Comparison of ENCODE assay signal across 8 mouse cellular contexts in the genomic region with DNA sequence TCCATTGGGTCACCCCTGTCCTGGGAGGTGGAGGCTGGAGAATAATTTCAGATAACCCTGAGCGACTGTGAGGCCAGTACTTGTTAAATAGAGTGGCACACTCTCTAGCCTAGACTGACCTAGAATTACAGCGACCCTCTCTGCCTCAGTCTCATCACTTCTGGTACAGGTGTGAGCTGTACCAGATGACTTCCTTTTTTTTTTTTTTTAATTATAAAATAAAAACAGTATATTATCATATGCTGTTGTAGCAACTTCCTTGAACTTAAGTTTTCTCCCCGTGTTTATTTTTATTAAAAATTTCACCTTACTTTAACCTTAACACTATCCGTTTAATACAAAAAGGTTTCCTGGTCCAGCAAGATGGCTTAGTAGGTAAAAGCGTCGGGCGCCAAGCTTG. TPM values are rescaled to one million over a fixed set of nuclear protein-coding genes. Genes with fewer than 3 reads are reported as not detected.
DNase-seq lines count a peak whose midpoint lies in the region; ATAC-seq and TF ChIP-seq lines count a peak whose summit lies in the region.

No protein-coding gene starts in this region.

- no peak for TF ChIP-seq POLR2A in cortical plate, adult 2 months (IDR thresholded peaks at IDR 0.05; ENCODE audit: extremely low read depth, insufficient read depth, low read length)

- intact Hi-C loops in left cerebral cortex, postnatal 36 days (cut with DNase I) = loop anchor here (5.0 kb wide), 1 partner anchor 91 kb away; no protein-coding TSS in a partner anchor

- peak overlapping the region; percentile 99 for H3K27ac ChIP-seq in kidney, embryonic 16.5 days (ENCODE audit: low read length)
- 0 out of 2 replicates have a peak overlapping the region, but pooled peaks have one; percentile 90 for H3K27ac ChIP-seq in cortical plate, adult 2 months (ENCODE audit: insufficient read depth, low read length)
- peak overlapping the region; percentile 93 for H3K27ac ChIP-seq in hindbrain, embryonic 16.5 days (ENCODE audit: low read depth, low read length)
- H3K27ac ChIP-seq in midbrain, embryonic 16.5 days (ENCODE audit: low read length) = peak overlapping the region; percentile 91

- no peak for TF ChIP-seq CTCF in cortical plate, adult 2 months (IDR thresholded peaks at IDR 0.05; ENCODE audit: extremely low read depth, insufficient read depth, low read length)

- H3K27me3 ChIP-seq in kidney, embryonic 16.5 days (ENCODE audit: insufficient read depth, low read length) = no peaks in the 10 kb centered on the region
- no peaks in the 10 kb centered on the region for H3K27me3 ChIP-seq in hindbrain, embryonic 16.5 days (replicated peaks; ENCODE audit: control insufficient read depth, insufficient read depth, low read length)
- H3K27me3 ChIP-seq in midbrain, embryonic 16.5 days (ENCODE audit: control insufficient read depth, insufficient read depth, low read depth, low read length) = no peaks in the 10 kb centered on the region

- H3K4me3 ChIP-seq in kidney, embryonic 16.5 days (ENCODE audit: low read length) = peak overlapping the region; percentile 100
- peak overlapping the region; percentile 67 for H3K4me3 ChIP-seq in cortical plate, adult 2 months (ENCODE audit: insufficient read depth, low read length)
- peak overlapping the region; percentile 100 for H3K4me3 ChIP-seq in hindbrain, embryonic 16.5 days (ENCODE audit: low read length)
- H3K4me3 ChIP-seq in midbrain, embryonic 16.5 days (ENCODE audit: low read depth, low read length) = peak overlapping the region; percentile 99

- peak overlapping the region; percentile 73 for H3K4me2 ChIP-seq in kidney, embryonic 16.5 days (replicated peaks; ENCODE audit: low read depth, low read length)
- peak overlapping the region; percentile 70 for H3K4me2 ChIP-seq in hindbrain, embryonic 16.5 days (ENCODE audit: low read length)
- peak overlapping the region; percentile 73 for H3K4me2 ChIP-seq in midbrain, embryonic 16.5 days (ENCODE audit: low read length)

- no peak for ATAC-seq in kidney, embryonic 16.5 days (ENCODE audit: low FRiP score, low TSS enrichment)
- ATAC-seq in hindbrain, embryonic 16.5 days = no peak
- ATAC-seq in midbrain, embryonic 16.5 days = no peak

- H3K9ac ChIP-seq in kidney, embryonic 16.5 days (replicated peaks; ENCODE audit: low read length) = peak overlapping the region; percentile 99
- peak overlapping the region; percentile 83 for H3K9ac ChIP-seq in hindbrain, embryonic 16.5 days (ENCODE audit: low read depth, low read length)
- peak overlapping the region; percentile 76 for H3K9ac ChIP-seq in midbrain, embryonic 16.5 days (ENCODE audit: low read depth, low read length)

- 15% methylated on average over 7 of the region's 7 CpGs for WGBS in kidney, embryonic 16.5 days
- 16% methylated on average over 7 of the region's 7 CpGs for WGBS in hindbrain, embryonic 16.5 days
- 12% methylated on average over 7 of the region's 7 CpGs for WGBS in midbrain, embryonic 16.5 days

- H3K4me1 ChIP-seq in kidney, embryonic 16.5 days (ENCODE audit: insufficient read depth, low read length) = peaks cover 15% of the 10 kb centered on the region; the same call in 1 of the 2 replicates
- H3K4me1 ChIP-seq in cortical plate, adult 2 months (ENCODE audit: control insufficient read depth, insufficient read depth, low read length) = peaks cover 4% of the 10 kb centered on the region; the same call in 1 of the 2 replicates
- peaks cover 17% of the 10 kb centered on the region for H3K4me1 ChIP-seq in hindbrain, embryonic 16.5 days (ENCODE audit: control insufficient read depth, insufficient read depth, low read depth, low read length)
- peaks cover 21% of the 10 kb centered on the region for H3K4me1 ChIP-seq in midbrain, embryonic 16.5 days (ENCODE audit: control insufficient read depth, insufficient read depth, low read length)

- H3K9me3 ChIP-seq in kidney, embryonic 16.5 days (ENCODE audit: low read length) = no peaks in the 10 kb centered on the region
- H3K9me3 ChIP-seq in hindbrain, embryonic 16.5 days (ENCODE audit: control insufficient read depth, low read length) = no peaks in the 10 kb centered on the region
- no peaks in the 10 kb centered on the region for H3K9me3 ChIP-seq in midbrain, embryonic 16.5 days (replicated peaks; ENCODE audit: control insufficient read depth, low read length, poor library complexity, severe bottlenecking)

- DNase-seq in kidney, postnatal 25 days = no peak
- DNase-seq in urinary bladder, postnatal 4 days (ENCODE audit: low spot score in 2 of 2) = no peak
- no peak for DNase-seq in embryo, embryonic 9.5 days (ENCODE audit: extremely low spot score)
- DNase-seq in left cerebral cortex, postnatal 36 days (ENCODE audit: low spot score in 2 of 2) = no peak

- peaks cover 6% of the 10 kb centered on the region; the same call in 1 of the 2 replicates for H3K36me3 ChIP-seq in kidney, embryonic 16.5 days (ENCODE audit: insufficient read depth, low read length)
- no peaks in the 10 kb centered on the region for H3K36me3 ChIP-seq in hindbrain, embryonic 16.5 days (ENCODE audit: control insufficient read depth, insufficient read depth, low read length)
- H3K36me3 ChIP-seq in midbrain, embryonic 16.5 days (ENCODE audit: control insufficient read depth, insufficient read depth, low read length) = no peaks in the 10 kb centered on the region

RNA-seq across cellular contexts. Expression of a gene that starts 1.0 kb away (rescaled TPM):
- polyA plus RNA-seq in kidney, embryonic 16.5 days (2015; fragmentation: Nextera tagmentation; extraction: Ambion mirVana) = 34.6 and 34.9 TPM in 2 replicates
- polyA plus RNA-seq in cortical plate, adult 2 months (2012; rRNA removed) = 43.1 and 44.7 TPM in 2 replicates
- 20.7 and 21.8 TPM in 2 replicates for polyA plus RNA-seq in hindbrain, embryonic 16.5 days (2015; fragmentation: Nextera tagmentation; extraction: Ambion mirVana)
- 20.4 and 20.7 TPM in 2 replicates for polyA plus RNA-seq in midbrain, embryonic 16.5 days (2015; fragmentation: Nextera tagmentation; extraction: Ambion mirVana)
- total RNA-seq in left cerebral cortex, postnatal 36 days (2021) = 10 to 100 TPM; 49.9 to 61.4 TPM

RNA-seq across cellular contexts. Expression of a gene that starts 1.3 kb away (rescaled TPM):
- 1.1 and 1.7 TPM in 2 replicates for polyA plus RNA-seq in kidney, embryonic 16.5 days (2015; fragmentation: Nextera tagmentation; extraction: Ambion mirVana)
- 0.40 and 0.64 TPM in 2 replicates for polyA plus RNA-seq in cortical plate, adult 2 months (2012; rRNA removed)
- 0.56 and 0.66 TPM in 2 replicates for polyA plus RNA-seq in hindbrain, embryonic 16.5 days (2015; fragmentation: Nextera tagmentation; extraction: Ambion mirVana)
- 0.88 and 0.99 TPM in 2 replicates for polyA plus RNA-seq in midbrain, embryonic 16.5 days (2015; fragmentation: Nextera tagmentation; extraction: Ambion mirVana)
- total RNA-seq in left cerebral cortex, postnatal 36 days (2021) = 1 to 10 TPM in 1 of 2 experiments, under 1 TPM in 1; 0.93 to 1.7 TPM

RNA-seq across cellular contexts. Expression of a gene that starts 14.0 kb away (rescaled TPM):
- polyA plus RNA-seq in kidney, embryonic 16.5 days (2015; fragmentation: Nextera tagmentation; extraction: Ambion mirVana) = 80.3 and 92.7 TPM in 2 replicates
- 33.7 and 34.4 TPM in 2 replicates for polyA plus RNA-seq in cortical plate, adult 2 months (2012; rRNA removed)
- polyA plus RNA-seq in hindbrain, embryonic 16.5 days (2015; fragmentation: Nextera tagmentation; extraction: Ambion mirVana) = 82.4 and 85.0 TPM in 2 replicates
- 86.5 and 91.1 TPM in 2 replicates for polyA plus RNA-seq in midbrain, embryonic 16.5 days (2015; fragmentation: Nextera tagmentation; extraction: Ambion mirVana)
- 10 to 100 TPM; 35.9 to 53.2 TPM for total RNA-seq in left cerebral cortex, postnatal 36 days (2021)
